Mouse (Mus musculus): ENCODE measurements around the gene Ppp6c. TPM values are rescaled to one million over a fixed set of nuclear protein-coding genes. Genes with fewer than 3 reads are reported as not detected.

Ppp6c gene
- polyA plus RNA-seq, 1 experiment from 2014 or later: 90.3 TPM

- no peaks in the 10 kb centered on the region for H3K36me3 ChIP-seq (ENCODE audit: control insufficient read depth, insufficient read depth, low read length)
- no peak for ATAC-seq (ENCODE audit: insufficient read depth, low FRiP score, low TSS enrichment)
- WGBS: 91% methylated on average over 1 of the region's 1 CpGs
- DNase-seq (ENCODE audit: low spot score): no peak
- H3K27ac ChIP-seq (ENCODE audit: low read depth, low read length): no peak overlapping the region
- no peak overlapping the region for H3K4me2 ChIP-seq (ENCODE audit: low read depth)
- H3K9ac ChIP-seq (ENCODE audit: low read length): no peak overlapping the region
- H3K27me3 ChIP-seq (ENCODE audit: control insufficient read depth, insufficient read depth, low read length): no peaks in the 10 kb centered on the region
- no peaks in the 10 kb centered on the region for H3K4me1 ChIP-seq (ENCODE audit: control insufficient read depth, insufficient read depth, low read length)
- H3K4me3 ChIP-seq (ENCODE audit: low read depth, low read length): no peak overlapping the region
- H3K9me3 ChIP-seq (ENCODE audit: control insufficient read depth, low read length): no peaks in the 10 kb centered on the region
These were observed 68.3 kb downstream of the Ppp6c start for GRCm38 (mm10) chr2:39157916-39158315.

- Histone ChIP-seq H3K4me2 (ENCODE audit: low read depth) (no peak overlapping the region), H3K27ac (ENCODE audit: low read depth, low read length) (no peak overlapping the region), H3K36me3 (ENCODE audit: control insufficient read depth, insufficient read depth, low read length) (no peaks in the 10 kb centered on the region), H3K4me1 (ENCODE audit: control insufficient read depth, insufficient read depth, low read length) (no peaks in the 10 kb centered on the region), H3K9ac (ENCODE audit: low read length) (no peak overlapping the region), H3K9me3 (ENCODE audit: control insufficient read depth, low read length) (no peaks in the 10 kb centered on the region), H3K4me3 (ENCODE audit: low read depth, low read length) (no peak overlapping the region), H3K27me3 (ENCODE audit: control insufficient read depth, insufficient read depth, low read length) (no peaks in the 10 kb centered on the region)
- 80% methylated on average over 1 of the region's 1 CpGs for WGBS
- ATAC-seq (ENCODE audit: insufficient read depth, low FRiP score, low TSS enrichment) (no peak), DNase-seq (ENCODE audit: low spot score) (no peak)
These were observed 69.4 kb downstream of the Ppp6c start for GRCm38 (mm10) chr2:39156821-39157220.

- Histone ChIP-seq H3K4me2 (ENCODE audit: low read depth) (no peak overlapping the region), H3K4me1 (ENCODE audit: control insufficient read depth, insufficient read depth, low read length) (no peaks in the 10 kb centered on the region), H3K4me3 (ENCODE audit: low read depth, low read length) (no peak overlapping the region), H3K36me3 (ENCODE audit: control insufficient read depth, insufficient read depth, low read length) (no peaks in the 10 kb centered on the region), H3K9me3 (ENCODE audit: control insufficient read depth, low read length) (no peaks in the 10 kb centered on the region), H3K9ac (ENCODE audit: low read length) (no peak overlapping the region), H3K27me3 (ENCODE audit: control insufficient read depth, insufficient read depth, low read length) (no peaks in the 10 kb centered on the region), H3K27ac (ENCODE audit: low read depth, low read length) (no peak overlapping the region)
- 71% methylated on average over 2 of the region's 2 CpGs for WGBS
- ATAC-seq (ENCODE audit: insufficient read depth, low FRiP score, low TSS enrichment): no peak
- no peak for DNase-seq (ENCODE audit: low spot score)
These were observed 75.3 kb downstream of the Ppp6c start for GRCm38 (mm10) chr2:39150943-39151342.

GRCm38 (mm10) chr2:39148075-39148474 lies 78.2 kb downstream of the Ppp6c start:
- no peak overlapping the region for H3K9ac ChIP-seq (ENCODE audit: low read length)
- H3K27me3 ChIP-seq (ENCODE audit: control insufficient read depth, insufficient read depth, low read length): no peaks in the 10 kb centered on the region
- no peaks in the 10 kb centered on the region for H3K4me1 ChIP-seq (ENCODE audit: control insufficient read depth, insufficient read depth, low read length)
- ATAC-seq (ENCODE audit: insufficient read depth, low FRiP score, low TSS enrichment) (no peak), DNase-seq (ENCODE audit: low spot score) (no peak)
- WGBS: 69% methylated on average over 2 of the region's 2 CpGs
- no peak overlapping the region for H3K4me2 ChIP-seq (ENCODE audit: low read depth)
- H3K36me3 ChIP-seq (ENCODE audit: control insufficient read depth, insufficient read depth, low read length): no peaks in the 10 kb centered on the region
- no peak overlapping the region for H3K27ac ChIP-seq (ENCODE audit: low read depth, low read length)
- no peaks in the 10 kb centered on the region for H3K9me3 ChIP-seq (ENCODE audit: control insufficient read depth, low read length)
- H3K4me3 ChIP-seq (ENCODE audit: low read depth, low read length): no peak overlapping the region

- Histone ChIP-seq H3K4me2 (ENCODE audit: low read depth) (no peak overlapping the region), H3K9me3 (ENCODE audit: control insufficient read depth, low read length) (no peaks in the 10 kb centered on the region), H3K9ac (ENCODE audit: low read length) (no peak overlapping the region), H3K4me1 (ENCODE audit: control insufficient read depth, insufficient read depth, low read length) (no peaks in the 10 kb centered on the region), H3K4me3 (ENCODE audit: low read depth, low read length) (no peak overlapping the region), H3K27ac (ENCODE audit: low read depth, low read length) (no peak overlapping the region), H3K36me3 (ENCODE audit: control insufficient read depth, insufficient read depth, low read length) (no peaks in the 10 kb centered on the region), H3K27me3 (ENCODE audit: control insufficient read depth, insufficient read depth, low read length) (no peaks in the 10 kb centered on the region)
- DNase-seq (ENCODE audit: low spot score) (no peak), ATAC-seq (ENCODE audit: insufficient read depth, low FRiP score, low TSS enrichment) (no peak)
- 97% methylated on average over 1 of the region's 1 CpGs for WGBS
These were observed 79.8 kb downstream of the Ppp6c start for GRCm38 (mm10) chr2:39146469-39146868.

Other genes starting within 250 kb of the Ppp6c start
- gene Wdr38, start 229.0 kb downstream of the Ppp6c start, polyA plus RNA-seq (2014; fragmentation: Nextera tagmentation; extraction: Ambion mirVana): 1.1 and 1.4 TPM in 2 replicates
- 131 and 133 TPM in 2 replicates for gene Arpc5l, start 221.1 kb downstream of the Ppp6c start, polyA plus RNA-seq (2014; fragmentation: Nextera tagmentation; extraction: Ambion mirVana)
- 909 and 937 TPM in 2 replicates for gene Rpl35, start 220.8 kb downstream of the Ppp6c start, polyA plus RNA-seq (2014; fragmentation: Nextera tagmentation; extraction: Ambion mirVana)
- gene Golga1, start 160.9 kb downstream of the Ppp6c start, polyA plus RNA-seq (2014; fragmentation: Nextera tagmentation; extraction: Ambion mirVana): 30.7 and 33.7 TPM in 2 replicates
- gene Scai, start 35.7 kb downstream of the Ppp6c start, polyA plus RNA-seq (2014; fragmentation: Nextera tagmentation; extraction: Ambion mirVana): 7.7 and 12.4 TPM in 2 replicates

Data from neural tube, embryonic 11.5 days (tissue).